Mouse (Mus musculus): ENCODE measurements around the gene Tep1. TPM values are rescaled to one million over a fixed set of nuclear protein-coding genes. Genes with fewer than 3 reads are reported as not detected.
"Not testable (repeated sequence)": the region's sequence is repeated elsewhere in the genome, so short reads cannot be mapped to it uniquely, and the experiment has no call there.

Tep1 gene
- 1 to 10 TPM; 2.7 to 5.3 TPM for total RNA-seq (2021)

GRCm38 (mm10) chr14:50869889-50870804 is at the start of gene Tep1:
Gene Tep1 (minus strand): TSS chr14:50870560.
- intact Hi-C loops (cut with DNase I) = no loop called here
- DNase-seq (ENCODE audit: extremely low spot score in 1 of 2, low spot score in 2 of 2) = peak; percentile 13 to 84

GRCm38 (mm10) chr14:50911356-50911755 is 41.0 kb upstream of the Tep1 start:
- intact Hi-C loops (cut with DNase I) = loop anchor here (5.0 kb wide), 1 partner anchor 104 kb away; the partner anchor contains the start of genes Ccnb1ip1 and Parp2
- DNase-seq (ENCODE audit: extremely low spot score in 1 of 2, low spot score in 2 of 2) = no peak

- intact Hi-C loops (cut with DNase I) = no loop called here
- DNase-seq (ENCODE audit: extremely low spot score in 1 of 2, low spot score in 2 of 2) = no peak
Measured at GRCm38 (mm10) chr14:50908126-50908525, 37.8 kb upstream of the Tep1 start.

DNA sequence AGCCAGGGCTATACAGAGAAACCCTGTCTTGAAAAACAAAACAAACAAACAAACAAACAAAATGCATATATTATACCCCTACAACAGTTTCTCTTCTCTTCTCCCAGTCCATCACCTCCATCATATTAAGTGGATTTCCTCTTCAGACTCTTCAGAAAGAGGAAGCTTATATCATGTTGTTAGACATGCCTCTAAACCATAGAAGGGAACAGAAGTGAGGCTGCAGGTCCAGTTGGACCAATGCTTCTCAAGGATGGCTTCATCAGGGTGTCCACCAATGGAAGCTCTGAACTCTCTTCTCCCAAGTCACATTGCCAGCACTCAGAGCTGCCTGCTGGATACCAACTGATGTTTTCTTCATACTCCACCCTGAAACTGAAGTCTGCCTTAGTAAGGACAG is 35.0 kb upstream of the Tep1 start:
- DNase-seq (ENCODE audit: extremely low spot score in 1 of 2, low spot score in 2 of 2); intact Hi-C loops (cut with DNase I): not testable (repeated sequence)

- intact Hi-C loops (cut with DNase I) = no loop called here
- no peak for DNase-seq (ENCODE audit: extremely low spot score in 1 of 2, low spot score in 2 of 2)
Measured at GRCm38 (mm10) chr14:50904828-50905129, 34.4 kb upstream of the Tep1 start.

- DNase-seq (ENCODE audit: extremely low spot score in 1 of 2, low spot score in 2 of 2) = peak in 1 of 2 experiments; percentile 44
- intact Hi-C loops (cut with DNase I) = no loop called here
Measured at GRCm38 (mm10) chr14:50903973-50904827, 33.8 kb upstream of the Tep1 start.

DNA sequence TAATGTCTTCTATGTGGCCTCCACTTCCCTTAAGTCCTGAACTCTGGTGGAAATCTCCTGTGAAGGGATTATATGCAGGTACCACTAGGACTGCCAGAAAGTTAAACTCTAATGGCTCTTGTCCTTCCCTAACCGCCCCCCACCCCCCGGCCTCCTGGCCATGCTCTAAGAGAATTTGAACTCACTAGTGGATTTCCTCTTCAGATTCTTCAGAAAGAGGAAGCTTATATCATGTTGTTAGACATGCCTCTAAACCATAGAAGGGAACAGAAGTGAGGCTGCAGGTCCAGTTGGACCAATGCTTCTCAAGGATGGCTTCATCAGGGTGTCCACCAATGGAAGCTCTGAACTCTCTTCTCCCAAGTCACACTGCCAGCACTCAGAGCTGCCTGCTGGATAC is 27.6 kb upstream of the Tep1 start:
- intact Hi-C loops (cut with DNase I); DNase-seq (ENCODE audit: extremely low spot score in 1 of 2, low spot score in 2 of 2): not testable (repeated sequence)

GRCm38 (mm10) chr14:50897374-50897765 is 27.0 kb upstream of the Tep1 start, which contains the start of gene Klhl33:
Gene Klhl33 (minus strand): TSS chr14:50897507.
- intact Hi-C loops (cut with DNase I) = no loop called here

DNA sequence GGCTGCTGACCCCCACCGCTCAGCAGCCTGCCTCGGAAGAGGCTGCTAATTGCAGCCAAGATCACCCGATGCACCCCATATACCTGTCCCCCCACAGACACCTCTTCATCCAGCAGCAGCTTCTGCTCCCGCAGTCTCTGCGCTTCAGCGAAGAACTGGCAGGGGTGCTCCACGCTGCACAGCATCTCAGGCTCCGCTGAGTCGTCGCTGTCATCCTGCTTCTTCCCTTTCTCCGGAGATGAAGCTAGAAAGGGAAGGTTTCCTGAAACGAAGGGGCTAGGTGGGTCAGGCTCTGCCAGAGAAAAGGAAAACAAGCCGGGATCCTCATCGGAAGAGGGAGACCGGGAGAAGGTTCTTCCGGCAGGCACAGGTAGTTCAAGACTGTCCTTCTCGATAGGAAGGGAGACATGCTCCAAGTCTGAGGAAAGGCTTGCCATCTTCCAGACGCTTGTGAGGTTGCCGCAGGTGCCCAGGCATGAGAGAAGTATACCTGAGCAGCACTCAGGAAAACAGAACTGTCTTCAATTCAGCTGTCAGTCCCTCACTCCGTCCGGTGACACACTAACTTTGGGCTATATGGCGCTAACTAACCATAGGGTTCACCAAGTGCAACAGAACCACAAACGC is 26.5 kb upstream of the Tep1 start:
- DNase-seq (ENCODE audit: extremely low spot score in 1 of 2, low spot score in 2 of 2) = no peak

More at GRCm38 (mm10) chr14:50897374-50897765, 27.0 kb upstream of the Tep1 start, which contains the start of gene Klhl33:
- no peak for DNase-seq (ENCODE audit: extremely low spot score in 1 of 2, low spot score in 2 of 2)

DNA sequence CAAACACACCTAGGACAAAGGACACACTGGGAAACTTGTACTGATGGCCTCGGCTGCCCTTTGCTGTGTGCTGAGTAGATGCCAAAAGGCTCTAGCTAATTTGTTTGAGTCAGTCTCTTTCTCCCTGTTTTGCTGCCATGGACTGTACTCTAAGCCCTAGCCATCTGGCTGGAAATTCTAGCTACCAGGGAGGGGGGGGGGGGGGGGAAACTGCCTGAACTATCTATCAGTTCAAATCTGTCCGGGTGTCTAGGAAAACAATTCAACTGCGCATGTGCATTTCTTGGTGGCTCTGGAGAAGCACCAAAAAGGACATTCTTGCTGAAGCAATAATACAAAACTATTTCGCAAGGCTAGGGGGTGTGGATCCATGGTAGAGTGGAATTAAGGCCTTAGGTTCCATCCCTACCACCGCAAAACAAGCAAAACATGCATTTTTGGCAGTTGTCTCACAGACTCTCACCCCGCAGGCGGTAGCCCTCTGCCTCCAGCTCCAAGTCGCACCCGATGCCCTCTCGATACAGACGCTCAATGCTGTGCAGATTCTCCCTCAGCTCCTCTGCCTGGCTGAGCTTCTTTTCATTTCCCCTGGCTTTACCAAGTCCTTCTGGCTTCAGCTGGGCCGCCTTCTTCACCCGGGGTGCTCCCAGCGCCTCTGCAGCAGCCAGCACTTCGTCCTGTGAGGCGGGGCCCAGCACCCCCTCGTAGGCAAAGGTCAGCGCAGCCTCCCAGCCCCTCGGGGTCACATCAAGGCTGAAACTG is 25.8 kb upstream of the Tep1 start:
- DNase-seq (ENCODE audit: extremely low spot score in 1 of 2, low spot score in 2 of 2) = peak in 1 of 2 experiments; percentile 39
- intact Hi-C loops (cut with DNase I) = no loop called here

More for the DNA sequence above, 26.5 kb upstream of the Tep1 start:
- intact Hi-C loops (cut with DNase I) = no loop called here

- no peak for DNase-seq (ENCODE audit: extremely low spot score in 1 of 2, low spot score in 2 of 2)
- intact Hi-C loops (cut with DNase I) = no loop called here
Measured at GRCm38 (mm10) chr14:50895407-50895806, 25.0 kb upstream of the Tep1 start.

- intact Hi-C loops (cut with DNase I) = no loop called here
- no peak for DNase-seq (ENCODE audit: extremely low spot score in 1 of 2, low spot score in 2 of 2)
Measured at GRCm38 (mm10) chr14:50892541-50893459, 22.4 kb upstream of the Tep1 start.

- DNase-seq (ENCODE audit: extremely low spot score in 1 of 2, low spot score in 2 of 2) = no peak
- intact Hi-C loops (cut with DNase I) = no loop called here
Measured at GRCm38 (mm10) chr14:50892091-50892490, 21.7 kb upstream of the Tep1 start.

GRCm38 (mm10) chr14:50891621-50892020 is 21.3 kb upstream of the Tep1 start:
- DNase-seq (ENCODE audit: extremely low spot score in 1 of 2, low spot score in 2 of 2) = no peak
- intact Hi-C loops (cut with DNase I) = no loop called here

GRCm38 (mm10) chr14:50876236-50876950 is 6.0 kb upstream of the Tep1 start:
- intact Hi-C loops (cut with DNase I) = no loop called here
- DNase-seq (ENCODE audit: extremely low spot score in 1 of 2, low spot score in 2 of 2) = no peak

GRCm38 (mm10) chr14:50875591-50876230 is 5.4 kb upstream of the Tep1 start:
- no peak for DNase-seq (ENCODE audit: extremely low spot score in 1 of 2, low spot score in 2 of 2)
- intact Hi-C loops (cut with DNase I) = no loop called here
